Mouse (Mus musculus): ENCODE data around the gene Dnmt1. TPM values are rescaled to one million over a fixed set of nuclear protein-coding genes. Genes with fewer than 3 reads are reported as not detected.
"Not testable (repeated sequence)": the region's sequence is repeated elsewhere in the genome, so short reads cannot be mapped to it uniquely, and the experiment has no call there.

The Dnmt1 gene
- polyA plus RNA-seq (2015; fragmentation: Nextera tagmentation; extraction: Ambion mirVana): 77.2 and 78.4 TPM in 2 replicates

DNA sequence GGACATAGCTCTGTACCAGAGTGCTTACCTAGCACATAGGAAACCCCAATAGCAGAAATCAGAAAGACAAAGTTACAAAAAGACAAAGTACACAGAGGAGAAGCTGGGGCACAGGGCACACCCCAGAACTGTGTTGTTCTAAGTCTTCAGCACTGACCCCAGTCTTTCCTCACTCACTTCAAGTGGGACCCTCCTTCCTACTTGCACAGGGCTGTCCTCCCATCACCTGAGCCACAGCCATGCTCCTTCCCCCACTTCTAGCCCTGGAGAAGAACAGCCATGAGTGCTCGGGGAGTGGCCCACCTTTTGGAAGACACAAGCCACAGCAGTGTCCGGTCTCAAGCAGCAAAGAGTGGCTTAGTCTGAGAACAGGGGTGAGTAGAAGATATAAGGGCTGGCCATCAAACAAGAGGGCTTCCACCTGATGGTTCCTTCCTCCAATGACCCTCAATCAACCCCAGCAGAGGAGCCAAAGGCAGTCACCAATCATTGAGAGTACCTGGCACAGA is at the start of gene Dnmt1:
Dnmt1 (minus strand) TSS at position 459 of the 509 bp plus-strand sequence.
- H3K4me2 ChIP-seq (replicated peaks): no peak within 1 kb of the TSS
- ATAC-seq (ENCODE audit: insufficient number of reproducible peaks, low FRiP score, low TSS enrichment, low read depth): no peak
- H3K9me3 ChIP-seq (replicated peaks): no peaks in the 10 kb centered on the region
- H3K27ac ChIP-seq (replicated peaks): no peak within 1 kb of the TSS
- 88% methylated on average over 2 of the region's 2 CpGs for WGBS
- no peaks in the 10 kb centered on the region for H3K4me1 ChIP-seq
- no peak within 1 kb of the TSS for H3K4me3 ChIP-seq (replicated peaks)
- H3K9ac ChIP-seq: no peak within 1 kb of the TSS
- no peaks in the 10 kb centered on the region for H3K27me3 ChIP-seq
- H3K36me3 ChIP-seq: peaks cover 10% of the 10 kb centered on the region; the same call in 1 of the 2 replicates

- H3K9ac ChIP-seq: no peak overlapping the region
- no peaks in the 10 kb centered on the region for H3K27me3 ChIP-seq
- H3K4me2 ChIP-seq (replicated peaks): no peak overlapping the region
- H3K9me3 ChIP-seq (replicated peaks): no peaks in the 10 kb centered on the region
- ATAC-seq (ENCODE audit: insufficient number of reproducible peaks, low FRiP score, low TSS enrichment, low read depth): no peak
- H3K27ac ChIP-seq (replicated peaks): no peak overlapping the region
- H3K4me1 ChIP-seq: 0 out of 2 replicates have a peak, but pooled peaks cover 7% of the 10 kb centered on the region
- H3K36me3 ChIP-seq: peaks cover 41% of the 10 kb centered on the region
- 78% methylated on average over 7 of the region's 7 CpGs for WGBS
- no peak overlapping the region for H3K4me3 ChIP-seq (replicated peaks)
These were observed 48.3 kb upstream of the Dnmt1 start for GRCm38 (mm10) chr9:21008007-21008406.

- Histone ChIP-seq H3K4me2 (replicated peaks) (no peak overlapping the region), H3K4me1 (0 out of 2 replicates have a peak, but pooled peaks cover 7% of the 10 kb centered on the region), H3K4me3 (replicated peaks) (no peak overlapping the region), H3K27ac (replicated peaks) (no peak overlapping the region), H3K27me3 (no peaks in the 10 kb centered on the region), H3K9me3 (replicated peaks) (no peaks in the 10 kb centered on the region), H3K36me3 (peaks cover 41% of the 10 kb centered on the region), H3K9ac (no peak overlapping the region)
- no peak for ATAC-seq (ENCODE audit: insufficient number of reproducible peaks, low FRiP score, low TSS enrichment, low read depth)
- 92% methylated on average over 10 of the region's 10 CpGs for WGBS
These were observed 47.7 kb upstream of the Dnmt1 start for GRCm38 (mm10) chr9:21007313-21007952.

DNA sequence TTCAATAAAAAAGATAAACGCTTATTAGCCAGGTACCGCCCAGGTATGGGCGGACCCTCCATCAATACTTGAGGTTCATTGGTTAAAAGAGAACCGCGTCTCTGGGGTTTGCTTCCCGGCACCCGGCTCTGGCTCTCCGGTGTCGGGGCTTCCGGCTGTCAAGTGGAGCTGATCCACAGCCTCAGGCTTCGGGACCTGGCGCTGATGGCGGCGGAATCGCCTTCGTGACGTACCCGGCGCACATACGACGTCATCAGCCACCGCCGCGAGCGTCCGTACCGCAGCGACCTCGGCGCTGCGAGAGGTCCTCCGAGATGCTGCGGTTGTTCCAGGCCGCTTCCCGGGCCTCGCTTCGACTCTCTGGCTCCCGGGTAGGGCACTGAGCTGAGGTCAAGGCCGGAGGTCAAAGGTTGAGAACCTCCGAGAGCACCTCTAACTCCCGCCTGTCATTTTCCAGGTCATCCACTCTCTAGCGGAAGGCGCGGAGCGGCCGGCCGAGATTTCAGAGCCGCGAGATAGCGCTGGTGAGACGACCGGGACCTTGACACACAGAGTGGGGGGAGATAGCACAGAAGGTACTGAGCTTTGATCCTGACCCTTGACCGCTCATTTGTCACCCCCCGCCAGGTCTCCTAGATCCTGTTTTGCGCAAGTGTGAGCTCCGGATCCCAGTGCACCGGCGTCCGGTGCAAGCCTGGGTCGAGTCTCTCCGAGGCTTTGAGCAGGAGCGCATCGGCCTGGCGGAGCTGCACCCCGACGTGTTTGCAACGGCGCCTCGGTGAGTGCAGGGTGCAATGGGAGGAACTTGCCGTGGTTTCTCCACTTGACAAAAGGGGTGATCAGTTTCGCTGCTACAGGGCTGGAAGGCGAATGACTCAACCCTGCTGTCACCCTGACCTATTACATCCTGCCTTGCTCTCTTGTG is 43.2 kb upstream of the Dnmt1 start, which contains the start of gene Mrpl4:
Mrpl4 (plus strand) TSS at position 112 of the 925 bp plus-strand sequence.
- H3K36me3 ChIP-seq: peaks cover 26% of the 10 kb centered on the region
- H3K4me3 ChIP-seq (replicated peaks): peak within 1 kb of the TSS; percentile 71
- WGBS: under 1% methylated on average over 72 of the region's 72 CpGs
- ATAC-seq (ENCODE audit: insufficient number of reproducible peaks, low FRiP score, low TSS enrichment, low read depth): peak; percentile 67
- peak within 1 kb of the TSS; percentile 64 for H3K9ac ChIP-seq
- H3K9me3 ChIP-seq (replicated peaks): no peaks in the 10 kb centered on the region
- H3K27ac ChIP-seq (replicated peaks): peak within 1 kb of the TSS; percentile 82
- H3K4me2 ChIP-seq (replicated peaks): peak within 1 kb of the TSS; percentile 84
- H3K4me1 ChIP-seq: 0 out of 2 replicates have a peak, but pooled peaks cover 7% of the 10 kb centered on the region
- no peaks in the 10 kb centered on the region for H3K27me3 ChIP-seq

DNA sequence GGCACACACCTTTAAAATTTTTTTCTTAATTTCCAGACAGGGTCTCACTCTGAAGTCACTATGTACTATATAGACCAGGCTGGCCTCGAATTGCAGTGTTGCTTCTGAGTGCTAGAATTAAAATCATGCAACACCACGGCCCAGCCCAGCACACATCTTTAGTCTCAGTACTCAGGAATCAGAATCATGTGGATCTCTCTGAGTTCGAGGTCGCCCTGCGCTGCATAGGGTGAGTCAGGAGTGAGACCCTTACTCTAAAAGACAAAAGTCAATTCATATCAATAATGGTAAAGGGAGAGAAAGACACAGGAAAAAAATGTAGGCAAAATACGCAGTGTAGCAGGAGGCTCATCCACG is 42.6 kb upstream of the Dnmt1 start:
- no peaks in the 10 kb centered on the region for H3K27me3 ChIP-seq
- H3K27ac ChIP-seq (replicated peaks): peak overlapping the region; percentile 82
- H3K4me2 ChIP-seq (replicated peaks): peak overlapping the region; percentile 84
- 10% methylated on average over 7 of the region's 7 CpGs for WGBS
- ATAC-seq (ENCODE audit: insufficient number of reproducible peaks, low FRiP score, low TSS enrichment, low read depth): 0 out of 2 replicates have a peak, but pooled peaks have one; percentile 0
- no peaks in the 10 kb centered on the region for H3K9me3 ChIP-seq (replicated peaks)
- 0 out of 2 replicates have a peak, but pooled peaks cover 7% of the 10 kb centered on the region for H3K4me1 ChIP-seq
- peaks cover 19% of the 10 kb centered on the region for H3K36me3 ChIP-seq
- peak overlapping the region; percentile 71 for H3K4me3 ChIP-seq (replicated peaks)
- peak overlapping the region; percentile 64 for H3K9ac ChIP-seq

- no peak overlapping the region for H3K4me3 ChIP-seq (replicated peaks)
- ATAC-seq (ENCODE audit: insufficient number of reproducible peaks, low FRiP score, low TSS enrichment, low read depth): no peak
- no peak overlapping the region for H3K27ac ChIP-seq (replicated peaks)
- no peaks in the 10 kb centered on the region for H3K9me3 ChIP-seq (replicated peaks)
- 0 out of 2 replicates have a peak, but pooled peaks cover 7% of the 10 kb centered on the region for H3K4me1 ChIP-seq
- peaks cover 14% of the 10 kb centered on the region for H3K36me3 ChIP-seq
- H3K9ac ChIP-seq: no peak overlapping the region
- no peaks in the 10 kb centered on the region for H3K27me3 ChIP-seq
- no peak overlapping the region for H3K4me2 ChIP-seq (replicated peaks)
- 57% methylated on average over 6 of the region's 6 CpGs for WGBS
These were observed 42.0 kb upstream of the Dnmt1 start for GRCm38 (mm10) chr9:21001651-21002200.

DNA sequence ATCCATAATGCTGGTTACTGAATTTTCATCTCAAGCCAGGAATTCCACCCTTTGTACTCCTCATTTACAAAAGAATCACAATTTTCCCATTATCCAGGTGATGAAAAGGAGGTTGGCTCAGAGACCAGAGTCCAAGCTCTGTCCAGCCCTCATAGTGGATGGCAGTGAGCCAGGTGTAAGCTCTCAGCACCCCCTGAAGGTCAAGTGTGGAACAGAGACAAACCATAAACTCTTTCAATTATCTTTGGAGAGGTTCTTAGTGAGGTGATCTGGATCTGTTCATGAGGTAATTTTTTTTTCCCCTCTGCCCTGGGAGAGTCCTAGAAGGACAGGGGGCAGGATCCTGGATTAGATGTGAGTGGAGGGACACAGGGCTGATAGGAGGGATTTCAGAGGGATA is 41.1 kb upstream of the Dnmt1 start:
- no peak overlapping the region for H3K27ac ChIP-seq (replicated peaks)
- no peaks in the 10 kb centered on the region for H3K9me3 ChIP-seq (replicated peaks)
- H3K4me1 ChIP-seq: 0 out of 2 replicates have a peak, but pooled peaks cover 7% of the 10 kb centered on the region
- no peak overlapping the region for H3K4me2 ChIP-seq (replicated peaks)
- no peak overlapping the region for H3K4me3 ChIP-seq (replicated peaks)
- H3K9ac ChIP-seq: no peak overlapping the region
- H3K36me3 ChIP-seq: peaks cover 7% of the 10 kb centered on the region
- H3K27me3 ChIP-seq: no peaks in the 10 kb centered on the region
- ATAC-seq (ENCODE audit: insufficient number of reproducible peaks, low FRiP score, low TSS enrichment, low read depth): no peak

- not testable (repeated sequence) for ATAC-seq (ENCODE audit: insufficient number of reproducible peaks, low FRiP score, low TSS enrichment, low read depth); H3K4me1 ChIP-seq; H3K27me3 ChIP-seq; H3K27ac ChIP-seq (replicated peaks); H3K36me3 ChIP-seq; H3K4me3 ChIP-seq (replicated peaks); H3K4me2 ChIP-seq (replicated peaks); H3K9ac ChIP-seq; H3K9me3 ChIP-seq (replicated peaks)
- WGBS: 69% methylated on average over 1 of the region's 1 CpGs
These were observed 38.6 kb upstream of the Dnmt1 start for GRCm38 (mm10) chr9:20998337-20998736.

- Histone ChIP-seq H3K27me3 (no peaks in the 10 kb centered on the region), H3K36me3 (no peaks in the 10 kb centered on the region), H3K27ac (replicated peaks) (no peak overlapping the region), H3K4me2 (replicated peaks) (no peak overlapping the region), H3K4me1 (peaks cover 6% of the 10 kb centered on the region), H3K4me3 (replicated peaks) (no peak overlapping the region), H3K9ac (no peak overlapping the region), H3K9me3 (replicated peaks) (no peaks in the 10 kb centered on the region)
- no peak for ATAC-seq (ENCODE audit: insufficient number of reproducible peaks, low FRiP score, low TSS enrichment, low read depth)
- WGBS: 83% methylated on average over 8 of the region's 8 CpGs
These were observed 37.4 kb upstream of the Dnmt1 start for GRCm38 (mm10) chr9:20997065-20997464.

GRCm38 (mm10) chr9:20995069-20995468 is 35.4 kb upstream of the Dnmt1 start:
- H3K4me3 ChIP-seq (replicated peaks): no peak overlapping the region
- ATAC-seq (ENCODE audit: insufficient number of reproducible peaks, low FRiP score, low TSS enrichment, low read depth): no peak
- H3K27ac ChIP-seq (replicated peaks): no peak overlapping the region
- H3K4me1 ChIP-seq: peaks cover 18% of the 10 kb centered on the region
- H3K9ac ChIP-seq: no peak overlapping the region
- no peaks in the 10 kb centered on the region for H3K9me3 ChIP-seq (replicated peaks)
- 73% methylated on average over 3 of the region's 3 CpGs for WGBS
- no peaks in the 10 kb centered on the region for H3K36me3 ChIP-seq
- H3K4me2 ChIP-seq (replicated peaks): no peak overlapping the region
- H3K27me3 ChIP-seq: no peaks in the 10 kb centered on the region
